Mouse (Mus musculus) heart, adult 2 months (tissue): ENCODE data around the gene Tubb2b. TPM values are rescaled to one million over a fixed set of nuclear protein-coding genes. Genes with fewer than 3 reads are reported as not detected.

Experiments used
- DNase-seq, 2 experiments: peaks; one replicate each; pipeline ENCODE4 v3.0.0; 2021
- H3K27ac ChIP-seq: fragments of 200-600 bp; 2 replicates; pipeline ENCODE4 v1.8.1; 2022
- H3K27me3 ChIP-seq: fragments of 200-500 bp; 2 replicates; pipeline ENCODE4 v1.6.1; 2012; ENCODE audit warnings: mild to moderate bottlenecking, low read length, inconsistent platforms, mixed read lengths; ENCODE audit not compliant: control insufficient read depth, insufficient read depth
- H3K36me3 ChIP-seq: fragments of 200-500 bp; 2 replicates; pipeline ENCODE4 v1.6.1; 2012; ENCODE audit warnings: low read length, inconsistent platforms; ENCODE audit not compliant: control insufficient read depth, insufficient read depth
- H3K4me1 ChIP-seq: fragments of 200-500 bp; 2 replicates; pipeline ENCODE4 v1.6.1; 2011; ENCODE audit warnings: low read length; ENCODE audit not compliant: control insufficient read depth, insufficient read depth
- H3K4me3 ChIP-seq: fragments of 200-600 bp; 2 replicates; pipeline ENCODE4 v1.8.1; 2022
- H3K79me2 ChIP-seq: fragments of 200-500 bp; replicated peaks from 2 replicates; pipeline ENCODE4 v1.6.1; 2012; ENCODE audit warnings: mild to moderate bottlenecking, inconsistent platforms, low read length, moderate library complexity, mixed read lengths; ENCODE audit not compliant: control insufficient read depth, insufficient read depth
- H3K9ac ChIP-seq: fragments of 200-500 bp; 2 replicates; pipeline ENCODE4 v1.6.1; 2012; ENCODE audit warnings: low read depth, mild to moderate bottlenecking, control low read depth, inconsistent platforms, low read length, mixed read lengths
- CTCF ChIP-seq: fragments of 200-600 bp; IDR thresholded peaks from 2 replicates; pipeline ENCODE4 v1.8.1; 2022; ENCODE audit warnings: antibody characterized with exemption, mild to moderate bottlenecking, moderate library complexity
- EP300 ChIP-seq: fragments of 200-500 bp; IDR thresholded peaks from 2 replicates; pipeline ENCODE4 v1.6.1; 2011; ENCODE audit warnings: low read depth, low read length, control low read depth; ENCODE audit not compliant: insufficient read depth
- POLR2A ChIP-seq: fragments of 200-500 bp; IDR thresholded peaks from 2 replicates; pipeline ENCODE4 v1.6.1; 2011; ENCODE audit warnings: mild to moderate bottlenecking, low read depth, low read length, control low read depth; ENCODE audit not compliant: insufficient read depth
- WGBS: fragments of 180-500 bp; shearing (Covaris S2); methylation state at CpG from one replicate; pipeline ENCODE4 v1.1.7; 2018; 5-methylcytosine and 5-hydroxymethylcytosine counted together
- intact Hi-C: fragments of 180-260 bp; cut with DNase I; formaldehyde crosslinking; loops from one replicate; pipeline ENCODE4 v1.15.1; 2025
- polyA plus RNA-seq: library from polyadenylated mRNA; depleted of rRNA; stranded (reverse); fragments of >200 nt; gene quantifications from 2 replicates; pipeline ENCODE4 v1.2.3, GENCODE M21; 2012
- total RNA-seq, 2 experiments: library from RNA; stranded (reverse); gene quantifications; 2 replicates each; pipeline ENCODE4 v1.2.3; 2021

The Tubb2b gene
- total and polyA plus RNA-seq, 3 experiments, result 2.6 to 6.2 (median 5.3) TPM

DNA sequence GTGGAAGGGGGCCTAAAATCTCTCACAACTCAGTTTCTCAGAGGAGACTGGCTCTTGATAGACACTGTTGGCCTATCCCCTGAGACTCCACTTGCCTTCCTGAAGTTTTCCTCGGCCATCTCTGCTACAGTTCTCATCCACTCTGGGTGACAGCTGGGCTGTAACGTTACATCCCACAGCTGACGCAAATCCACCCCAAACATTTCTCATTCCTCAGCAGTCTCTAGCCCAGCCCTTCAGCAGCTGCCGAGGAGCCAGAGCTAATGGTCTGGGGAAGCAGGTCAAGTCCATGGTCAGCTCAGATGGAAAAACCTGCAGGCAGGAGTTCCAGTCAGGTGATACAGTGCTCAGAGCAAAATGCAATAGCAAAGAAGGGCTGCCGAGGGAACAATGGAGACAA is 19.2 kb downstream of the Tubb2b start:
- Histone ChIP-seq H3K36me3 (peaks cover 5% of the 10 kb centered on the region), H3K27me3 (no peaks in the 10 kb centered on the region), H3K79me2 (no peaks in the 10 kb centered on the region), H3K27ac (no peak overlapping the region), H3K4me1 (peaks cover under 1% of the 10 kb centered on the region), H3K9ac (no peak overlapping the region), H3K4me3 (no peak overlapping the region)
- 68% methylated on average over 5 of the region's 5 CpGs for WGBS
- peak in 1 of 2 experiments; percentile 12 for DNase-seq
- intact Hi-C loops, result no loop called here
- TF ChIP-seq EP300 (no peak), POLR2A (no peak), CTCF (no peak)

DNA sequence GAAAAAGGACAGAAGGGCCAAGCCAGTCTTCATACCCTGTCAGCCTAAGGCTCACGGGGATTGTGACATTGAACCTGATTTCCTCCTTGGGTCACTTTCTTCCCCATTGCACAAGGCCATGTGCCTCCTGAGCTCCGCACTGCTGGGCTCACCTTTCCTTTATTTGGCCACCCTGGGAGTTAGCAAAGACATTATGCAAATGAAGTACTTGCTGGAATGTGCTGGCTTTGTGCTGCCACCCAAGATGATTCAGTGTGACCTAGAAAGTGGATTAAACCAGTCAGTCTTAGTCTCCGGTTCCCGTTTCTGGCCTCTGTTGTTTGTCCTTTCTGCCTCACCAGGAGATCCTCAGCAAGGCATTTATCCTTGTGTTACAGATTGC is 20.6 kb downstream of the Tubb2b start:
- H3K27me3 ChIP-seq, result no peaks in the 10 kb centered on the region
- intact Hi-C loops, result no loop called here
- no peak for DNase-seq
- 68% methylated on average over 4 of the region's 4 CpGs for WGBS
- H3K9ac ChIP-seq, result no peak overlapping the region
- peaks cover 4% of the 10 kb centered on the region for H3K4me1 ChIP-seq
- H3K79me2 ChIP-seq, result no peaks in the 10 kb centered on the region
- no peak for TF ChIP-seq CTCF
- no peak for TF ChIP-seq EP300
- TF ChIP-seq POLR2A, result no peak
- H3K27ac ChIP-seq, result no peak overlapping the region
- peaks cover 5% of the 10 kb centered on the region for H3K36me3 ChIP-seq
- no peak overlapping the region for H3K4me3 ChIP-seq

DNA sequence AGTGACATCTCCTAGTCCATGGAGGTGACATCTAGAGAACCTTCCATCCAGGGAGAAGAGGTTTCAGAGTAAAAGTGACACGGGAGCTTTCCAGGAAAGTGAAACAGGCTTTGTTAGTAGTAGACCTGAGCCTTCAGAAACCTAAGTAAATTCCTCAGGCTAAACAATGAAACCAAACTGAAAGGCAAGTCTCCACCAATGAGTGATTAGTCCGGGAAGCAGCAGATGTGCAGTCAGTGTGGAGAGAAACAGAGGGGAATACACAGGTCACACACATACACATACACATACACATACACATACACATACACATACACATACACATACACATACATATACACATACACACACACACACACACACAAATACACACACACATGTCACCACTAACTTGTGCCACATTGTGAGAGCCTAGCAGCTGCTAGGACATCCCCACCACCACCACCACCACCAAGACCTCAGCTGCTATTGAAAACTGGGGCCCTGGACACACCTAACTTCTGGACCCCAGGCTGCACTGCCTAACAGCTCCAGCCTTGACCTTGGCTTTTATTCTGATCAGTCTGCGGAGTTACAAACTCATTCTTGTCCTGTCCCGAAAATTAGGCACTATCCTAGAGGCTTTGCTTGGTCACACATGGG is 21.1 kb downstream of the Tubb2b start:
- WGBS, result 84% methylated on average over 4 of the region's 4 CpGs
- Histone ChIP-seq H3K27ac (no peak overlapping the region), H3K79me2 (no peaks in the 10 kb centered on the region), H3K9ac (no peak overlapping the region), H3K36me3 (peaks cover 5% of the 10 kb centered on the region), H3K27me3 (no peaks in the 10 kb centered on the region), H3K4me3 (no peak overlapping the region), H3K4me1 (peaks cover 4% of the 10 kb centered on the region)
- intact Hi-C loops, result no loop called here
- DNase-seq, result no peak
- TF ChIP-seq POLR2A (no peak), CTCF (no peak), EP300 (no peak)

DNA sequence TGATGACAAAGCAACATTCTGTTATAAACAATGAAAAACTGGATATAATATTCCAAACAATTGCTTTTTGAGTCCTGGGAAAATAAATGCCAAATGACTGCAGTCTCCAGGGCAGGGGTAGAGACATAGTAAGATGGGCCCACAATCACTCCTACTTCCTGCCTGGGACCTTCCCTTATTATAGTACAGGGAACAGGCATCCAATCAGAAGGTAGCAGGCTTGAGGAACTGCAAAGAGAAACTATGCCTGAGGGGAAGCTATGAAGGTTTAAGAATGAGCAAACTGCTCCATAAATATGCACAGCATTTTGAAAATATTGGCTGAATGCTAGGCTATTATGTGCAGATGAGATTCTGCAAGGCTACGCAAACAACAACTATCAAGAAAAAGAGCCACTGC is 23.3 kb downstream of the Tubb2b start:
- Histone ChIP-seq H3K9ac (no peak overlapping the region), H3K4me1 (peaks cover 7% of the 10 kb centered on the region), H3K36me3 (peaks cover 5% of the 10 kb centered on the region), H3K27ac (no peak overlapping the region), H3K79me2 (no peaks in the 10 kb centered on the region), H3K4me3 (no peak overlapping the region), H3K27me3 (no peaks in the 10 kb centered on the region)
- 95% methylated on average over 1 of the region's 1 CpGs for WGBS
- no peak for DNase-seq
- TF ChIP-seq CTCF (no peak), POLR2A (no peak), EP300 (no peak)
- intact Hi-C loops, result no loop called here

DNA sequence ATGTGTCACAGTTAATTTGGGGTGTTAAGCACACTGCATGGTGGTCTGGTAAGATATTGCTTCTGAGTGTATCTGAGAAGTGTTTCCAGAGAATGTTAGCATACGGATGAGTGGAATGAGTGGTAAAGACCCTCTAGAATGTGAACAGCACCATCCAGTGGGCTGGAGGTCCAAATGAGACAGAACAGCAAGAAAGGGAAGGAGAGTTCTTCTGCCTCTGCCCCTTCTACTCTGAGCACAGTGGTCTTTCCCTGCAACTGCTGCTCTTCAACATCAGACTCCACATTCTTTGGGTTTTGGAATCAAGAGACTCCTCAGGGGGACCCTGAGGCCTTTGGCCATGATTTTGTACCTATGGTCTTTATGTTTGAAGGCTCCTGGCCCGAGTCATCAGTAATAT is 24.0 kb downstream of the Tubb2b start:
- H3K27ac ChIP-seq, result peak overlapping the region; percentile 5

DNA sequence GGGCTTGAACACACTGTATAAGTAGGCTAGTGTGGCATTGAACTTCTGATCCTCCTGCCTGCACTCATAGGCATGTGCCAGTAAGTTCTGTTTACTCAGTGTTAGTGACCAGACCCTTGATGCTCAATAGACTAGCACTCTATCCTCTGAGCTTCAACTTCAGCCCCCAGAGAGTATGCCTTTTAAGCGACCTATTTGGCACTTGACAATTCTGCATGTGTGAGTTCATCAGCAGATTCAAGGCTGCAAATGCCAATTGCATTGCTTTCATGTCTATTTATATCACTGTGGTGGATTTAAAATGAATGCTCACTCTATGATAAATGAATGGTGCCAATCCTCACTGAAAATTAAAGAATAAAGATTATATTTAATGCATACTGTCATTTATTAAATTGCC is 24.9 kb downstream of the Tubb2b start:
- DNase-seq, result no peak
- H3K27ac ChIP-seq, result peak overlapping the region; percentile 45
- 36% methylated on average over 1 of the region's 1 CpGs for WGBS
- intact Hi-C loops, result loop anchor here (2.0 kb wide), 1 partner anchor 27 kb away; the partner anchor contains the start of gene Tubb2a
- peaks cover 9% of the 10 kb centered on the region for H3K4me1 ChIP-seq
- no peak overlapping the region for H3K4me3 ChIP-seq
- no peaks in the 10 kb centered on the region for H3K27me3 ChIP-seq
- TF ChIP-seq POLR2A (no peak), CTCF (no peak), EP300 (no peak)
- H3K9ac ChIP-seq, result no peak overlapping the region
- H3K36me3 ChIP-seq, result peaks cover 5% of the 10 kb centered on the region
- no peaks in the 10 kb centered on the region for H3K79me2 ChIP-seq

More for the DNA sequence above, 24.0 kb downstream of the Tubb2b start:
- intact Hi-C loops, result no loop called here
- WGBS, result 89% methylated on average over 2 of the region's 2 CpGs
- H3K4me3 ChIP-seq, result no peak overlapping the region
- no peaks in the 10 kb centered on the region for H3K27me3 ChIP-seq
- H3K36me3 ChIP-seq, result peaks cover 5% of the 10 kb centered on the region
- TF ChIP-seq EP300 (no peak), POLR2A (no peak), CTCF (peak; percentile 43)
- DNase-seq, result no peak
- H3K4me1 ChIP-seq, result peaks cover 8% of the 10 kb centered on the region
- H3K79me2 ChIP-seq, result no peaks in the 10 kb centered on the region
- H3K9ac ChIP-seq, result no peak overlapping the region
